Comparison of ENCODE assay signal across 9 mouse cellular contexts in genomic region chr2:157914889-157915517, GRCm38 (mm10). TPM values are rescaled to one million over a fixed set of nuclear protein-coding genes. Genes with fewer than 3 reads are reported as not detected.
A peak's percentile ranks its signal among the peaks of the same experiment; 100 is the strongest.
DNase-seq lines count a peak whose midpoint lies in the region; ATAC-seq and TF ChIP-seq lines count a peak whose summit lies in the region.
"Had no signal": no experiment of that assay in that cellular context is flagged by ENCODE, and none has a peak within 500 bp of the region (broad histone marks: within the 10 kb centered on the region; RNA-seq: fewer than 3 reads in every experiment).

No protein-coding gene starts in this region.

- H3K9me3 ChIP-seq in heart, embryonic 15.5 days (replicated peaks) = no peaks in the 10 kb centered on the region
- no peaks in the 10 kb centered on the region for H3K9me3 ChIP-seq in intestine, embryonic 14.5 days (ENCODE audit: control insufficient read depth, low read length)
- no peaks in the 10 kb centered on the region for H3K9me3 ChIP-seq in midbrain, embryonic 14.5 days (ENCODE audit: control insufficient read depth, low read length)

- H3K27ac ChIP-seq in heart, embryonic 15.5 days = no peak overlapping the region
- H3K27ac ChIP-seq in cortical plate, adult 2 months (ENCODE audit: insufficient read depth, low read length) = no peak overlapping the region
- H3K27ac ChIP-seq in intestine, embryonic 14.5 days (ENCODE audit: low read depth) = no peak overlapping the region
- H3K27ac ChIP-seq in midbrain, embryonic 14.5 days (replicated peaks; ENCODE audit: low read depth, low read length) = peak overlapping the region; percentile 88

- TF ChIP-seq CTCF in cortical plate, adult 2 months (IDR thresholded peaks at IDR 0.05; ENCODE audit: extremely low read depth, insufficient read depth, low read length) = no peak

- no peaks in the 10 kb centered on the region for H3K36me3 ChIP-seq in heart, embryonic 15.5 days
- no peaks in the 10 kb centered on the region for H3K36me3 ChIP-seq in intestine, embryonic 14.5 days (ENCODE audit: control insufficient read depth, insufficient read depth, low read length)
- no peaks in the 10 kb centered on the region for H3K36me3 ChIP-seq in midbrain, embryonic 14.5 days (ENCODE audit: control insufficient read depth, insufficient read depth, low read length)

- H3K4me1 ChIP-seq in heart, embryonic 15.5 days (replicated peaks) = peaks cover 7% of the 10 kb centered on the region
- H3K4me1 ChIP-seq in cortical plate, adult 2 months (ENCODE audit: control insufficient read depth, insufficient read depth, low read length) = no peaks in the 10 kb centered on the region
- H3K4me1 ChIP-seq in intestine, embryonic 14.5 days (replicated peaks; ENCODE audit: control insufficient read depth, insufficient read depth, low read length) = 0 out of 2 replicates have a peak, but pooled peaks cover 3% of the 10 kb centered on the region
- H3K4me1 ChIP-seq in midbrain, embryonic 14.5 days (ENCODE audit: control insufficient read depth, insufficient read depth, low read length) = peaks cover 43% of the 10 kb centered on the region

- H3K9ac ChIP-seq in heart, embryonic 15.5 days = no peak overlapping the region
- H3K9ac ChIP-seq in intestine, embryonic 14.5 days (ENCODE audit: low read length) = no peak overlapping the region
- H3K9ac ChIP-seq in midbrain, embryonic 14.5 days (replicated peaks; ENCODE audit: low read length) = peak overlapping the region; percentile 80

- no peak for TF ChIP-seq POLR2A in cortical plate, adult 2 months (IDR thresholded peaks at IDR 0.05; ENCODE audit: extremely low read depth, insufficient read depth, low read length)

- peak overlapping the region; percentile 32 for H3K4me3 ChIP-seq in heart, embryonic 15.5 days
- H3K4me3 ChIP-seq in cortical plate, adult 2 months (ENCODE audit: insufficient read depth, low read length) = peak overlapping the region; percentile 71
- peak overlapping the region; percentile 33 for H3K4me3 ChIP-seq in intestine, embryonic 14.5 days (ENCODE audit: low read depth, low read length)
- H3K4me3 ChIP-seq in midbrain, embryonic 14.5 days (replicated peaks; ENCODE audit: low read depth, low read length) = peak overlapping the region; percentile 59

- H3K27me3 ChIP-seq in heart, embryonic 15.5 days = peaks cover 83% of the 10 kb centered on the region
- peaks cover 47% of the 10 kb centered on the region for H3K27me3 ChIP-seq in intestine, embryonic 14.5 days (replicated peaks; ENCODE audit: control insufficient read depth, insufficient read depth, low read length)
- H3K27me3 ChIP-seq in midbrain, embryonic 14.5 days (ENCODE audit: control insufficient read depth, insufficient read depth, low read length) = peaks cover 4% of the 10 kb centered on the region; the same call in 1 of the 2 replicates

- 39% methylated on average over 42 of the region's 43 CpGs for WGBS in heart, embryonic 15.5 days
- WGBS in intestine, embryonic 14.5 days = 36% methylated on average over 43 of the region's 43 CpGs
- WGBS in midbrain, embryonic 14.5 days = 31% methylated on average over 43 of the region's 43 CpGs

- no peak for DNase-seq in heart, adult 8-10 months (ENCODE audit: low spot score)
- no peak for DNase-seq in intestine, embryonic 14.5 days (ENCODE audit: low spot score)
- DNase-seq in midbrain, embryonic 14.5 days = peak; percentile 51
- no peak for DNase-seq in adrenal gland, adult 2 months

- H3K4me2 ChIP-seq in heart, embryonic 15.5 days = peak overlapping the region; percentile 47
- H3K4me2 ChIP-seq in intestine, embryonic 14.5 days (ENCODE audit: low read length) = peak overlapping the region; percentile 51
- H3K4me2 ChIP-seq in midbrain, embryonic 14.5 days (ENCODE audit: low read length) = peak overlapping the region; percentile 67

- ATAC-seq in heart, embryonic 15.5 days (replicated peaks; ENCODE audit: insufficient number of reproducible peaks, insufficient read depth, low FRiP score, low read depth) = no peak
- no peak for ATAC-seq in intestine, embryonic 14.5 days (replicated peaks; ENCODE audit: low FRiP score, low TSS enrichment, low read depth)
- peak; percentile 28; the same call in 1 of the 2 replicates for ATAC-seq in midbrain, embryonic 14.5 days (ENCODE audit: low FRiP score, low TSS enrichment)
- ATAC-seq in granulocyte monocyte progenitor cell, adult 5-6 weeks (replicated peaks; ENCODE audit: poor library complexity, severe bottlenecking) = no peak
- ATAC-seq in erythroblast, adult 5-6 weeks (replicated peaks; ENCODE audit: low FRiP score, poor library complexity, severe bottlenecking) = no peak

RNA-seq across cellular contexts. Expression of gene Vstm2l, which starts 0.6 kb away (rescaled TPM):
- polyA plus RNA-seq in heart, embryonic 15.5 days (2015; fragmentation: Nextera tagmentation; extraction: Ambion mirVana) = 0.33 TPM in 1 of 2 replicates, not detected in the other
- under 1 TPM; 0.19 to 0.31 (median 0.22) TPM for total RNA-seq in heart, adult 8-10 months (2022)
- 58.6 and 65.1 TPM in 2 replicates for polyA plus RNA-seq in cortical plate, adult 2 months (2012; rRNA removed)
- polyA plus RNA-seq in intestine, embryonic 14.5 days (2014; fragmentation: Nextera tagmentation; extraction: Ambion mirVana) = 0.47 and 0.73 TPM in 2 replicates
- 38.5 and 56.7 TPM in 2 replicates for polyA plus RNA-seq in midbrain, embryonic 14.5 days (2014; fragmentation: Nextera tagmentation; extraction: Ambion mirVana)
- total RNA-seq in granulocyte monocyte progenitor cell, adult 5-6 weeks (2014; fragmentation: Nextera tagmentation) = not detected in 2 replicates
- not detected in 2 replicates for total RNA-seq in granulocyte monocyte progenitor cell, adult 5-6 weeks (2017)
- total RNA-seq in adrenal gland, adult 2 months (2021) = 1 to 10 TPM; 1.6 to 2.0 TPM
- polyA plus RNA-seq in adrenal gland, adult 2 months (2012; rRNA removed) = 6.4 and 9.0 TPM in 2 replicates
- total RNA-seq in erythroblast, adult 5-6 weeks (2015; ENCODE audit: low replicate concordance) = not detected in 2 replicates
- total RNA-seq in erythroblast, adult 5-6 weeks (2017; ENCODE audit: low replicate concordance) = not detected in 2 replicates
- total RNA-seq: common myeloid progenitor, adult 5-6 weeks had no signal
